Mouse (Mus musculus): Measurements from ENCODE around the gene Btf3. TPM values are rescaled to one million over a fixed set of nuclear protein-coding genes. Genes with fewer than 3 reads are reported as not detected.

The Btf3 gene
- polyA plus RNA-seq (2016; fragmentation: Nextera tagmentation; extraction: Ambion mirVana): 764 and 773 TPM in 2 replicates

GRCm38 (mm10) chr13:98316480-98317245 is at the start of gene Btf3:
TSS of gene Btf3 (minus strand) at chr13:98317006.
- H3K4me3 ChIP-seq: peak within 1 kb of the TSS; percentile 100
- H3K4me1 ChIP-seq: peaks cover 16% of the 10 kb centered on the region
- no peaks in the 10 kb centered on the region for H3K9me3 ChIP-seq
- no peaks in the 10 kb centered on the region for H3K27me3 ChIP-seq (replicated peaks; ENCODE audit: low read depth, poor library complexity, severe bottlenecking)
- H3K27ac ChIP-seq (replicated peaks): peak within 1 kb of the TSS; percentile 98
- peaks cover 42% of the 10 kb centered on the region for H3K36me3 ChIP-seq (replicated peaks)
- peak; percentile 98 for DNase-seq (ENCODE audit: low spot score)
- under 1% methylated on average over 89 of the region's 90 CpGs for WGBS

- DNase-seq (ENCODE audit: low spot score): peak; percentile 81
- Histone ChIP-seq H3K27me3 (replicated peaks; ENCODE audit: low read depth, poor library complexity, severe bottlenecking) (peaks cover 100% of the 10 kb centered on the region), H3K27ac (replicated peaks) (peak overlapping the region; percentile 79), H3K4me3 (peak overlapping the region; percentile 51), H3K9me3 (no peaks in the 10 kb centered on the region), H3K4me1 (peaks cover 33% of the 10 kb centered on the region), H3K36me3 (replicated peaks) (no peaks in the 10 kb centered on the region)
- under 1% methylated on average over 52 of the region's 52 CpGs for WGBS
These were observed 49.1 kb upstream of the Btf3 start for GRCm38 (mm10) chr13:98365766-98366421.

DNA sequence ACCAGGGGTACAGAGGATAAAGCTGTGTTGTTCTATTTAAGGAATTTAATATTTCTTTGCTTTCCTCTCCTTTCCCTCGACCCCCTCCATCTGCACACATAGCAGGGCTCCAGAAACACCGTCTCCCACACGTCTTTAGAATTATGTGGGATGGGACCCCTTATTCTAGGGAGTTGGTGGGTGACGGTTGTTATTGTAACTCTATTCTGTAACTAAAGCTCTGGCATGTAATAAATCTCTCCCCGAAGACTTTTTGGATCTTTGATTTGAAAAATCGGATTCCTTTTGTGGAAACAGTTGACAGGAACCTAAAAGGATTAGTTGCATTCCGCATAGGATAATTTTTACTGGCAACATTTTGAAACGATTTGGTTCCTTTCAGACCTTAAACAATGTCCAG is 48.3 kb upstream of the Btf3 start:
- H3K27ac ChIP-seq (replicated peaks): no peak overlapping the region; the same call in 1 of the 2 replicates
- no peak overlapping the region for H3K4me3 ChIP-seq
- WGBS: under 1% methylated on average over 8 of the region's 8 CpGs
- DNase-seq (ENCODE audit: low spot score): no peak
- peaks cover 35% of the 10 kb centered on the region for H3K4me1 ChIP-seq
- peaks cover 100% of the 10 kb centered on the region for H3K27me3 ChIP-seq (replicated peaks; ENCODE audit: low read depth, poor library complexity, severe bottlenecking)
- H3K36me3 ChIP-seq (replicated peaks): no peaks in the 10 kb centered on the region
- no peaks in the 10 kb centered on the region for H3K9me3 ChIP-seq

DNA sequence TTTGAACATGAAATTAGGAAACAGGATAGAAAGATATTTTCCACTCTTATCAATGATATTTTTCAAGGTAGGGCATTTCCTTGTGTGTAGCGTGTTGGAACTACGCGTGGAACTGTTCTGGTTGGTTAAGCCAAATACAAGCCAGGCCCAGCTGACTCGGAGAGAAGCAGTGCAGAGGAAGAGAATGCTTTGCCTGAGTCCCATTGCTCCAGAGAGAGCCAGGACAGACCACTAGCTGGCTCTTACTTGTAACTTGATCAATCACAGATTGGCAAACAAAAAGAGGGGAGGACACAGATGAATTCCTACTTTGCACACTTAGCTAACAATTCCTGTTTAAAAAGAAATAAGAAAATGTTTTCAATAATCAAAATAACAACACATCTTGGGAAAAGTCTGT is 46.2 kb upstream of the Btf3 start:
- no peaks in the 10 kb centered on the region for H3K36me3 ChIP-seq (replicated peaks)
- H3K4me1 ChIP-seq: peaks cover 35% of the 10 kb centered on the region
- 2% methylated on average over 4 of the region's 4 CpGs for WGBS
- no peak overlapping the region for H3K27ac ChIP-seq (replicated peaks)
- DNase-seq (ENCODE audit: low spot score): peak; percentile 43
- H3K27me3 ChIP-seq (replicated peaks; ENCODE audit: low read depth, poor library complexity, severe bottlenecking): peaks cover 100% of the 10 kb centered on the region
- H3K4me3 ChIP-seq: no peak overlapping the region
- no peaks in the 10 kb centered on the region for H3K9me3 ChIP-seq

- no peak overlapping the region for H3K27ac ChIP-seq (replicated peaks)
- peaks cover 100% of the 10 kb centered on the region for H3K27me3 ChIP-seq (replicated peaks; ENCODE audit: low read depth, poor library complexity, severe bottlenecking)
- WGBS: 8% methylated on average over 5 of the region's 5 CpGs
- DNase-seq (ENCODE audit: low spot score): peak; percentile 9
- no peak overlapping the region for H3K4me3 ChIP-seq
- no peaks in the 10 kb centered on the region for H3K9me3 ChIP-seq
- H3K4me1 ChIP-seq: peaks cover 26% of the 10 kb centered on the region
- no peaks in the 10 kb centered on the region for H3K36me3 ChIP-seq (replicated peaks)
These were observed 44.4 kb upstream of the Btf3 start for GRCm38 (mm10) chr13:98361161-98361560.

DNA sequence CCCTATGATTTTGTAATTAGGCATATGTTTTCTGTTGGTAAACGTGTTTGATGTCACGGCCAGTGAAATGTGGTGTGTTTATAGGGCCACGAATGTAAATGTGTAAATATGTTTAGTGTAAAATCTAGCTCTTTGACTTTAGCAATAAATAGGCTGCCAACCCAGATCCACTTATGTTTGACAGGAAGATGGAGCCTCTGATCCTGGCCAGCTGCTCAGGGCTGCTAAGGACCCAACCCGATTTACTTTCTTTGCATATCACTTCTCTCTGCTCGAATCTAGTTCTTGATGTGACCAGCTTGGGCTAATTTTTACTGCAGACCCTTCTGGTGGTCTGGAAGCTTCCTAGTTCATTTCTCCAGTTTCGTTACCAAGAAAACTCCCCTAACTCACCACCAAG is 43.6 kb upstream of the Btf3 start:
- Histone ChIP-seq H3K36me3 (replicated peaks) (no peaks in the 10 kb centered on the region), H3K9me3 (no peaks in the 10 kb centered on the region), H3K4me1 (peaks cover 24% of the 10 kb centered on the region), H3K27ac (replicated peaks) (no peak overlapping the region), H3K4me3 (no peak overlapping the region), H3K27me3 (replicated peaks; ENCODE audit: low read depth, poor library complexity, severe bottlenecking) (peaks cover 100% of the 10 kb centered on the region)
- DNase-seq (ENCODE audit: low spot score): peak; percentile 27
- WGBS: 5% methylated on average over 6 of the region's 6 CpGs

GRCm38 (mm10) chr13:98359337-98359736 is 42.5 kb upstream of the Btf3 start:
- 1% methylated on average over 7 of the region's 8 CpGs for WGBS
- no peaks in the 10 kb centered on the region for H3K9me3 ChIP-seq
- H3K36me3 ChIP-seq (replicated peaks): no peaks in the 10 kb centered on the region
- H3K27ac ChIP-seq (replicated peaks): no peak overlapping the region
- DNase-seq (ENCODE audit: low spot score): peak; percentile 35
- H3K4me1 ChIP-seq: peaks cover 29% of the 10 kb centered on the region
- H3K4me3 ChIP-seq: peak overlapping the region; percentile 21; the same call in 1 of the 2 replicates
- peaks cover 100% of the 10 kb centered on the region for H3K27me3 ChIP-seq (replicated peaks; ENCODE audit: low read depth, poor library complexity, severe bottlenecking)

- peak overlapping the region; percentile 72 for H3K4me3 ChIP-seq
- peaks cover 36% of the 10 kb centered on the region for H3K4me1 ChIP-seq
- no peaks in the 10 kb centered on the region for H3K9me3 ChIP-seq
- peak; percentile 65 for DNase-seq (ENCODE audit: low spot score)
- 1% methylated on average over 23 of the region's 23 CpGs for WGBS
- no peaks in the 10 kb centered on the region for H3K36me3 ChIP-seq (replicated peaks)
- peaks cover 100% of the 10 kb centered on the region for H3K27me3 ChIP-seq (replicated peaks; ENCODE audit: low read depth, poor library complexity, severe bottlenecking)
- H3K27ac ChIP-seq (replicated peaks): peak overlapping the region; percentile 81
These were observed 41.8 kb upstream of the Btf3 start for GRCm38 (mm10) chr13:98358424-98359181.

DNA sequence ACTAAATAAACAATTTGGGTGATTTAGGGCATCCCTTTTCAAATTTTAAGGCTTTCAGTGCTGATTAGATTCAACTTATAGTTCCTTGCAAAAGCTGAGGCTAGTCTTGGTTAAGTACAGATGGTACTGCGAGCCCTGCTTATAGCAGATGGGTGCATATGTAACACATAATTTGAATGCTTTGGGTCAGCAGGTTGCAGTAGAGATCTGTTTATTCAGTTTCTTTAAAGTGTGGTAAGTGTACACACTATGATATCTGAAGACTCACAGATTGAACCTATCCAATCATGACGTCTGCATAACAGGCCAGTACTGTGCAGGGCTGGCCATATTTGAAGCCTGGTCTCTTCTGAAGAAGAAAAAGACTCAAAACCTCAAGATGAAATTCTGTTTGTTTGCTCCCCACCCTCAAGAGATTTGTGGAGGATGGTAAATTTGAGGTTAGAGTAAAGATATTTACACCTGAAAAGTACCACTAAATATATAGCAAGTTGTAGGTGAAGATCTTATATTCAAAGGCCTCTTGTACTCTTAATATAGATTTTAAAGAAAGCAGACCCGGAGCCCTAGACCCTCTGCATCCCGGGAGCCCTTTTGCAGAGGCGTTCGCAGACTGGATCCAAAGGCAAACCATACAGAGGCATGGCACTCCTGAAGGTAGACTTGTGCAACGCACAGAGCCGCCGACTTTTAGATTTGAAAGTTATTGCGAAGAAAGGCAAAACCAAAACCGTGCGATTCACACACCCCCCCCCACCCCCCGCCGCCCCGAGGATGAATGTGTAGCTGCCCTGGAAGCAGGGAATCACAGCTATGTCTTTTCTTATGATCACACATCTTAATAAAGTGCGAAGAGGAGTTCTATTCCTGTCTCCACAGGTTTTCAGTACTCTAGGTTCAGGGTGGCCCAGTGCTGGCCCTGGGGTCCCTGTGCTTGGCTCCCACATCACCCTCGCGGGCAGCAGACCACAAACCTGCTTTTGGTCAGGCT is 40.9 kb upstream of the Btf3 start:
- DNase-seq (ENCODE audit: low spot score): peak; percentile 35
- Histone ChIP-seq H3K4me3 (peak overlapping the region; percentile 72), H3K9me3 (no peaks in the 10 kb centered on the region), H3K36me3 (replicated peaks) (no peaks in the 10 kb centered on the region), H3K27me3 (replicated peaks; ENCODE audit: low read depth, poor library complexity, severe bottlenecking) (peaks cover 100% of the 10 kb centered on the region), H3K27ac (replicated peaks) (peak overlapping the region; percentile 81), H3K4me1 (peaks cover 39% of the 10 kb centered on the region)
- WGBS: 2% methylated on average over 18 of the region's 18 CpGs

- WGBS: 6% methylated on average over 6 of the region's 6 CpGs
- peaks cover 100% of the 10 kb centered on the region for H3K27me3 ChIP-seq (replicated peaks; ENCODE audit: low read depth, poor library complexity, severe bottlenecking)
These were observed 40.2 kb upstream of the Btf3 start for GRCm38 (mm10) chr13:98356973-98357425.

GRCm38 (mm10) chr13:98356176-98356972 is 39.6 kb upstream of the Btf3 start:
- H3K36me3 ChIP-seq (replicated peaks): no peaks in the 10 kb centered on the region
- H3K27me3 ChIP-seq (replicated peaks; ENCODE audit: low read depth, poor library complexity, severe bottlenecking): peaks cover 100% of the 10 kb centered on the region
- no peaks in the 10 kb centered on the region for H3K9me3 ChIP-seq
- peaks cover 47% of the 10 kb centered on the region for H3K4me1 ChIP-seq
- no peak for DNase-seq (ENCODE audit: low spot score)
- WGBS: 3% methylated on average over 9 of the region's 9 CpGs
- H3K4me3 ChIP-seq: peak overlapping the region; percentile 72
- H3K27ac ChIP-seq (replicated peaks): peak overlapping the region; percentile 90

More at GRCm38 (mm10) chr13:98356973-98357425, 40.2 kb upstream of the Btf3 start:
- no peaks in the 10 kb centered on the region for H3K36me3 ChIP-seq (replicated peaks)
- peaks cover 41% of the 10 kb centered on the region for H3K4me1 ChIP-seq
- H3K4me3 ChIP-seq: peak overlapping the region; percentile 72
- H3K27ac ChIP-seq (replicated peaks): no peak overlapping the region
- H3K9me3 ChIP-seq: no peaks in the 10 kb centered on the region
- no peak for DNase-seq (ENCODE audit: low spot score)

Data from embryonic facial prominence, embryonic 10.5 days (tissue).